Mouse (Mus musculus): ENCODE measurements around the gene 5730596B20Rik. TPM values are rescaled to one million over a fixed set of nuclear protein-coding genes. Genes with fewer than 3 reads are reported as not detected.

5730596B20Rik gene
- polyA plus RNA-seq, 1 experiment from 2014 or later: 6.4 TPM

DNA sequence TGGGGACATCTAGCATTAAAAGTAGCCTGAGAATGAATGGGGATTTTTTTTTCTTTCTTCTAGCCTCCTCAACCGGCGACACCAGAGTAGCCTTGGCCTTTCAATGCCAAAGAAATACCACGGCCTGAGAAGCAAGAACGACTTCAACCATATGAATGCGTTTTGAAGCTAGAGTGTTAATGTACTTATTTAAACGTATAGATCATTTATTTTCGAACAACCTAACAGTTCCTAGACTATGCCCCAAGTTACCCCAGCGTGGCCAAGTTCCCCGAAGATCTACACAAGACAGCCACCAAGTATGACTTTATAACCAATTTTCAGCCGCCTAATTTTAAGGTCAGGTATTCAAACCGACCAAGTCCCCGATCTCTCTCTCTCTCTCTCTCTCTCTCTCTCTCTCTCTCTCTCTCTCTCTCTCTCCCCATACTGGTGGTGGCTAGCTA is 43.6 kb downstream of the 5730596B20Rik start:
- Histone ChIP-seq H3K27ac (peak overlapping the region; percentile 99), H3K9ac (peak overlapping the region; percentile 100)

DNA sequence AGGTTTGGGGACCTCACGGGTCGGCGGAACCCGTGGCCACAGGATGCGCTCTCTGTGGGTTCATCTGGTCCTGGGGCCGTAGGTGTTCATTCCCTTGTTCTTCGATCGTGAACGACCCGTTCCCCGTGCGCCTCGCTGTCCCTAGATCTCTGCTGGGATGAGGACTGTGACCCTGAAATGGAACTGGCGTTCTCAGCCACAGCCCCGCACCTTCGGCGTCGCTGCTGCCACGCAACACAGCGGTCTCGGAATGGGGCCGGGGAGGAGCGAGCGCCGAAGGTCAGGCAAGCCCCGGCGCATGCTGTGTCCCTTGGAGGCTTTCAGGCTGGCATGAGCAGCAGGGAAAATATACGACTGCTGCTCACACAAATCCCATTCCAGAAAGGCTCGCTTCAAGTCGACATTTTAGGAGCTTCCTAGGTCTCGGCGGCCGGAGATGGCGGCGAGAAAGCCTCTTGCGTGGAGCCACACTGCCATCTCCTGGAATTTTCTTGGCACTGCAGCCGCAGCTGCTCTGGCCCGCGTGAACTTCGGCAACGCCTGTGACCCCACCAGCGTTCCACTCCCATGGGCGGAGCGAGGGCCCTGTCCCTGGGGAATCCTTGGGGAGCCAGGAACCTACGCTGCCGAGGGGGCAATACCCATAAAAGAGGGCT is 44.2 kb downstream of the 5730596B20Rik start, which contains the start of gene Hoxa7:
Gene Hoxa7, minus strand, starts transcription at position 518 of the 656 bp plus-strand sequence.
- no peaks in the 10 kb centered on the region for H3K36me3 ChIP-seq
- ATAC-seq (ENCODE audit: low FRiP score, low read depth): peak; percentile 55
- H3K27me3 ChIP-seq (replicated peaks): peaks cover 9% of the 10 kb centered on the region; the same call in 1 of the 2 replicates
- H3K9me3 ChIP-seq: no peaks in the 10 kb centered on the region
- under 1% methylated on average over 46 of the region's 46 CpGs for WGBS
- peaks cover 33% of the 10 kb centered on the region for H3K4me1 ChIP-seq
- peak within 1 kb of the TSS; percentile 99 for H3K4me2 ChIP-seq (replicated peaks)
- H3K9ac ChIP-seq: peak within 1 kb of the TSS; percentile 100
- peak within 1 kb of the TSS; percentile 82 for H3K4me3 ChIP-seq
- H3K27ac ChIP-seq: peak within 1 kb of the TSS; percentile 99

More for the DNA sequence above, 43.6 kb downstream of the 5730596B20Rik start:
- Histone ChIP-seq H3K27me3 (replicated peaks) (peaks cover 8% of the 10 kb centered on the region; the same call in 1 of the 2 replicates), H3K9me3 (no peaks in the 10 kb centered on the region), H3K4me2 (replicated peaks) (peak overlapping the region; percentile 99), H3K36me3 (no peaks in the 10 kb centered on the region), H3K4me3 (peak overlapping the region; percentile 82), H3K4me1 (peaks cover 33% of the 10 kb centered on the region)
- ATAC-seq (ENCODE audit: low FRiP score, low read depth): no peak
- WGBS: under 1% methylated on average over 12 of the region's 12 CpGs

- peak; percentile 31 for ATAC-seq (ENCODE audit: low FRiP score, low read depth)
- 2% methylated on average over 21 of the region's 21 CpGs for WGBS
- peak overlapping the region; percentile 82 for H3K4me3 ChIP-seq
- H3K4me1 ChIP-seq: peaks cover 34% of the 10 kb centered on the region
- H3K9ac ChIP-seq: peak overlapping the region; percentile 100
- peak overlapping the region; percentile 99 for H3K4me2 ChIP-seq (replicated peaks)
- H3K27ac ChIP-seq: peak overlapping the region; percentile 99
- peaks cover 12% of the 10 kb centered on the region; the same call in 1 of the 2 replicates for H3K27me3 ChIP-seq (replicated peaks)
- H3K9me3 ChIP-seq: no peaks in the 10 kb centered on the region
- H3K36me3 ChIP-seq: no peaks in the 10 kb centered on the region
These were observed 44.8 kb downstream of the 5730596B20Rik start for GRCm38 (mm10) chr6:52221993-52222685.

GRCm38 (mm10) chr6:52222729-52223128 is 45.4 kb downstream of the 5730596B20Rik start:
- peak overlapping the region; percentile 99 for H3K4me2 ChIP-seq (replicated peaks)
- peak overlapping the region; percentile 99 for H3K27ac ChIP-seq
- H3K9me3 ChIP-seq: no peaks in the 10 kb centered on the region
- no peak for ATAC-seq (ENCODE audit: low FRiP score, low read depth)
- H3K36me3 ChIP-seq: no peaks in the 10 kb centered on the region
- H3K27me3 ChIP-seq (replicated peaks): peaks cover 12% of the 10 kb centered on the region; the same call in 1 of the 2 replicates
- peaks cover 32% of the 10 kb centered on the region for H3K4me1 ChIP-seq
- 6% methylated on average over 13 of the region's 13 CpGs for WGBS
- H3K9ac ChIP-seq: peak overlapping the region; percentile 100
- peak overlapping the region; percentile 82 for H3K4me3 ChIP-seq

DNA sequence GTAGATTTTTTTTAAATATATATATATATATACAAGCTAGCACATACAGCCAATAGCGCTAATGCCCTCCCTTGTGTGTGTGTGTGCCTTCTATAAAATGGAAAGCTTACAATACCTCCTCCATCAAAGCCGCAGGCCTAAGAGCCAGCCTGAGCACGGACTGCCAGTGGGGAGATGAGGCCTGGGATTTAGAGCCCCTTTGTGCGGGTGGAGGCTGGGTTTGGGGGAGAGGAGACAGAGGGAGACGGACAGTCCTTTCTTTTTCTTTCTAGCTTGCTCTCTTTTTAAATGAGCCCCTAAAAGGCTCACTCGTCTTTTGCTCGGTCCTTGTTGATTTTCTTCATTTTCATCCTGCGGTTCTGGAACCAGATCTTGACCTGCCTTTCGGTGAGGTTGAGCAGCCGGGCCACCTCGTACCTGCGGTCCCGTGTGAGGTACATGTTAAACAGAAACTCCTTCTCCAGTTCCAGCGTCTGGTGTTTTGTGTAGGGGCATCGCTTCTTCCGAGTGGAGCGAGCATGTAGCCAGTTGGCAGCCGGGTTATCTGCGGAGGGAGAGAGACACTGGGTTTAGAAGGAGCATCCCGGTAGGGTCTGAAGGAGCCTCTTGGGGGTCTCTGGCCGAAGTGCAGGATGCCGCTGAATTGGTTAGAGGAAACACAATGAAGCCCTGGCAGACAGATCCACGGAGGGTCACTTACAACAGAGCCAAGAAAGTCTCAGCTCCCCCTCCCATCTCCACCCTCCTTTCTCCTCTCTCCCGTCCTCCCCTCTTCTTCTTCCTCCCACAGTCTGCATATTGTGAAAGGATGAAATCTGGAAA is 46.9 kb downstream of the 5730596B20Rik start:
- Histone ChIP-seq H3K4me2 (replicated peaks) (peak overlapping the region; percentile 99), H3K27ac (peak overlapping the region; percentile 90), H3K27me3 (replicated peaks) (peaks cover 12% of the 10 kb centered on the region; the same call in 1 of the 2 replicates), H3K9ac (peak overlapping the region; percentile 100), H3K9me3 (no peaks in the 10 kb centered on the region), H3K4me1 (peaks cover 20% of the 10 kb centered on the region), H3K4me3 (peak overlapping the region; percentile 82), H3K36me3 (no peaks in the 10 kb centered on the region)
- no peak for ATAC-seq (ENCODE audit: low FRiP score, low read depth)
- WGBS: 1% methylated on average over 24 of the region's 24 CpGs

- ATAC-seq (ENCODE audit: low FRiP score, low read depth): no peak
- H3K9ac ChIP-seq: peak overlapping the region; percentile 100
- H3K27me3 ChIP-seq (replicated peaks): peaks cover 12% of the 10 kb centered on the region; the same call in 1 of the 2 replicates
- H3K27ac ChIP-seq: peak overlapping the region; percentile 90
- no peaks in the 10 kb centered on the region for H3K36me3 ChIP-seq
- H3K9me3 ChIP-seq: no peaks in the 10 kb centered on the region
- WGBS: under 1% methylated on average over 36 of the region's 36 CpGs
- peak overlapping the region; percentile 82 for H3K4me3 ChIP-seq
- H3K4me1 ChIP-seq: peaks cover 16% of the 10 kb centered on the region
- H3K4me2 ChIP-seq (replicated peaks): peak overlapping the region; percentile 99
These were observed 47.8 kb downstream of the 5730596B20Rik start for GRCm38 (mm10) chr6:52224895-52225611.

DNA sequence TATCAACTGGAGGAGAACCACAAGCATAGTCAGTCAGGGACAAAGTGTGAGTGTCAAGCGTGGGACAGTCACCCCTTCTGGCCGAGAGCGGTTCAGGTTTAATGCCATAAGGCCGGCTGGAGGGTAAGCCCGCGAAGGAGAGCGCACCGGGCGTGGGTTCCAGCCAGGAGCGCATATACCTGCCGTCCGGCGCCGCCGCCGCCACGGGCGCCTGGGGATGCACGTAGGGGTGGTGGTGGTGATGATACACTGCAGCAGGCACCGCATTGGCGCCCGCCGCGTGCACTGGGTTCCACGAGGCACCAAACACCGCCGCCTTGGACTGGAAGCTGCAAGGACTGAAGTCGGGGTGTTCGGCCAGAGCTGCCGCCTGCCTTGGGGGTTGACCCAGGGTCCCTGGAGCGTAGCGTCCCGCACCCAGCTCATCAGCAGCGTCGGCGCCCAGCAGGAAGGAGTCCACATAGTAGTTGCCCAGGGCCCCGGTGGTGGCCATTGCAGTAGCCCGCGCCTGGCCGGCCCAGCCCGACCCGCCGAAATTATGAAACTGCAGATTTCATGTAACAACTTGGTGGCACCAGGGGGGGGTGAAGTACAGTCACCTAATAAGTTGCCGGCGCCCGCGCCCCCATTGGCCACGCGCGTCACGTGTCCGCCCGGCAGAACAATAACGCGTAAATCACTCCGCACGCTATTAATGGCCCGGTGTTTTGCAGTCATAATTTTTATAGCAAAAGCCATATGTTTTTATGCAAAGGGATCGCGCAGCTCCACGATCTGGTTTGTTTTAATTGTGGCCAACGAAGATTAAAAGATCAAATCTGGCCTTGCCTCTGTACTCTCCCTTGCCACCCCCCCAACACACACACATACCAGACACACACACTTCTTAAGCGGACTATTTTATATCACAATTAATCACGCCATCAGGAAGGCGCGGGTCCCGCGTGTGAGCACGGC is 48.6 kb downstream of the 5730596B20Rik start:
- Histone ChIP-seq H3K27ac (peak overlapping the region; percentile 90), H3K4me3 (peak overlapping the region; percentile 82), H3K27me3 (replicated peaks) (peaks cover 17% of the 10 kb centered on the region), H3K9ac (peak overlapping the region; percentile 100), H3K4me2 (replicated peaks) (peak overlapping the region; percentile 99), H3K36me3 (no peaks in the 10 kb centered on the region), H3K4me1 (peaks cover 19% of the 10 kb centered on the region), H3K9me3 (no peaks in the 10 kb centered on the region)
- ATAC-seq (ENCODE audit: low FRiP score, low read depth): peak; percentile 46
- WGBS: under 1% methylated on average over 69 of the region's 69 CpGs

DNA sequence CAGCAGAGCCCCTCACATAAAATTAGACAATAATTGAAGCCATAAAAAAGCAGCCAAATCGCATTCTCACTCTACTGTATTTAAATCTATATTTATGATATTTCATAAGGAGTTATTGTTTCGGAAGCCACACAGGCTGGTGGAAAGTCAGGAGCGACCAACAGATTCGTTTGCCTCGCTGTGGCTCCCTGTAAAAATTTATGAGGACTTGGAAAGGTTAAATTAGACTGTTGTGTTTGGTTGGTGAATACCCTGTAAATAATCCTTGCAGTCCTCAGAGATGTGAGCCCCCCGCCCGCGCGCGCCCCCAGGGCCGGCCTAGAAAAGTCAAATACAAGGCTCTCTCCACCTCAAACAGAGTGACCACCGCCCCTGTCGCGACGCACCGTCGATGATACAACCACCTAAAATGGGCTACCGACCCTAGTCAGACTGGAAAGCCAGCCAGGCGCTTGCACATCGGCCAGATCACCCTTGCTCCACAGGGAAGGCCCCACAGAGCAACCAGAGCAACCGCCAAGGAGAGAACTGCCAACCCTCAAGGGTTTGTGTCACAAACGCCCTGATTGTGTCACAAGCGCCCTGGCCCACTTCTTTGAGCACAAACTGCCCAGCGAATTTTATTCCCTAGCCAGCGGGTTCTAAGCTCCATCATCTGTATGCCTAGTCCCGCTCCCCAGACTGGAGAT is 49.4 kb downstream of the 5730596B20Rik start:
- peaks cover 17% of the 10 kb centered on the region for H3K27me3 ChIP-seq (replicated peaks)
- peak overlapping the region; percentile 99 for H3K4me2 ChIP-seq (replicated peaks)
- H3K4me1 ChIP-seq: peaks cover 15% of the 10 kb centered on the region; the same call in 1 of the 2 replicates
- peak overlapping the region; percentile 90 for H3K27ac ChIP-seq
- no peak; the same call in 1 of the 2 replicates for ATAC-seq (ENCODE audit: low FRiP score, low read depth)
- H3K9ac ChIP-seq: peak overlapping the region; percentile 100
- no peaks in the 10 kb centered on the region for H3K9me3 ChIP-seq
- WGBS: under 1% methylated on average over 26 of the region's 26 CpGs
- no peaks in the 10 kb centered on the region for H3K36me3 ChIP-seq
- H3K4me3 ChIP-seq: peak overlapping the region; percentile 82

- no peak for ATAC-seq (ENCODE audit: low FRiP score, low read depth)
- Histone ChIP-seq H3K4me2 (replicated peaks) (peak overlapping the region; percentile 99), H3K27ac (peak overlapping the region; percentile 90; the same call in 1 of the 2 replicates), H3K4me3 (peak overlapping the region; percentile 82), H3K27me3 (replicated peaks) (peaks cover 19% of the 10 kb centered on the region), H3K9ac (peak overlapping the region; percentile 100), H3K36me3 (no peaks in the 10 kb centered on the region), H3K9me3 (no peaks in the 10 kb centered on the region), H3K4me1 (peaks cover 9% of the 10 kb centered on the region; the same call in 1 of the 2 replicates)
- WGBS: 2% methylated on average over 11 of the region's 11 CpGs
These were observed 50.3 kb downstream of the 5730596B20Rik start for GRCm38 (mm10) chr6:52227470-52228222.

Measured in neural tube, embryonic 12.5 days (tissue).